Mouse (Mus musculus) midbrain, embryonic 14.5 days (tissue): ENCODE measurements around the gene Gm2030. TPM values are rescaled to one million over a fixed set of nuclear protein-coding genes. Genes with fewer than 3 reads are reported as not detected.
"Not testable (repeated sequence)": the region's sequence is repeated elsewhere in the genome, so short reads cannot be mapped to it uniquely, and the experiment has no call there.

Experiments used
- ATAC-seq: fragments of 200-750 bp; cut with Nextera tagmentation; 2 replicates; pipeline ENCODE4 v1.8.0; 2017; ENCODE audit warnings: moderate number of reproducible peaks, moderate library complexity; ENCODE audit not compliant: low FRiP score, low TSS enrichment
- DNase-seq: peaks from one replicate; pipeline ENCODE4 v3.0.0-alpha.2; 2015
- H3K27ac ChIP-seq: fragments of 300-500 bp; sonication (generic); replicated peaks from 2 replicates; pipeline ENCODE4 v1.5.1; 2014; ENCODE audit warnings: mild to moderate bottlenecking, low read depth, low read length, moderate library complexity
- H3K27me3 ChIP-seq: fragments of 300-500 bp; sonication (generic); 2 replicates; pipeline ENCODE4 v1.6.1; 2014; ENCODE audit warnings: low read length, control low read depth, mixed read lengths; ENCODE audit not compliant: control insufficient read depth, insufficient read depth
- H3K36me3 ChIP-seq: fragments of 300-500 bp; sonication (generic); 2 replicates; pipeline ENCODE4 v1.6.1; 2014; ENCODE audit warnings: low read length, control low read depth; ENCODE audit not compliant: control insufficient read depth, insufficient read depth
- H3K4me1 ChIP-seq: fragments of 300-500 bp; sonication (generic); 2 replicates; pipeline ENCODE4 v1.6.1; 2014; ENCODE audit warnings: mild to moderate bottlenecking, antibody characterized with exemption, low read length, control low read depth; ENCODE audit not compliant: control insufficient read depth, insufficient read depth
- H3K4me2 ChIP-seq: fragments of 300-500 bp; sonication (generic); 2 replicates; pipeline ENCODE4 v1.6.1; 2014; ENCODE audit warnings: mild to moderate bottlenecking, low read length, moderate library complexity
- H3K4me3 ChIP-seq: fragments of 300-500 bp; sonication (generic); replicated peaks from 2 replicates; pipeline ENCODE4 v1.5.1; 2014; ENCODE audit warnings: low read depth, low read length
- H3K9ac ChIP-seq: fragments of 300-500 bp; sonication (generic); replicated peaks from 2 replicates; pipeline ENCODE4 v1.6.1; 2014; ENCODE audit warnings: mild to moderate bottlenecking, low read length, moderate library complexity
- H3K9me3 ChIP-seq: fragments of 300-500 bp; sonication (generic); 2 replicates; pipeline ENCODE4 v1.6.1; 2016; ENCODE audit warnings: low read length, control low read depth, mixed read lengths; ENCODE audit not compliant: control insufficient read depth
- WGBS: fragments of 180-500 bp; shearing (Covaris S2); extraction: QIAGEN DNeasy Blood & Tissue Kit; methylation state at CpG from one replicate; pipeline ENCODE4 v1.1.7; 2014; 5-methylcytosine and 5-hydroxymethylcytosine counted together
- polyA plus RNA-seq: library from polyadenylated mRNA; unstranded; fragments of >200 nt; fragmentation: Nextera tagmentation; extraction: Ambion mirVana; gene quantifications from 2 replicates; pipeline ENCODE4 v1.2.1, GENCODE M21; 2014

The Gm2030 gene
- polyA plus RNA-seq = not detected in 2 replicates

GRCm38 (mm10) chrX:26309944-26310343 lies at the start of gene Gm2030:
Gm2030 (minus strand) TSS chrX:26310044.
- 82% methylated on average over 4 of the region's 4 CpGs for WGBS
- H3K27me3 ChIP-seq, H3K36me3 ChIP-seq, H3K9me3 ChIP-seq, H3K4me1 ChIP-seq, H3K4me2 ChIP-seq, H3K4me3 ChIP-seq, DNase-seq, H3K27ac ChIP-seq, ATAC-seq, H3K9ac ChIP-seq: not testable (repeated sequence)

Other genes starting within 250 kb of the Gm2030 start
- gene Gm2012, start 78.7 kb downstream of the Gm2030 start, polyA plus RNA-seq = not detected in 2 replicates
- not detected in 2 replicates for gene Slx, start 235.5 kb upstream of the Gm2030 start, polyA plus RNA-seq